Mouse (Mus musculus): ENCODE measurements around the gene Tubb1. TPM values are rescaled to one million over a fixed set of nuclear protein-coding genes. Genes with fewer than 3 reads are reported as not detected.
A peak's percentile ranks its signal among the peaks of the same experiment; 100 is the strongest.

The Tubb1 gene
- polyA plus RNA-seq, 1 experiment from 2014 or later, result 1.4 TPM

GRCm38 (mm10) chr2:174453681-174454080 lies 3.2 kb downstream of the Tubb1 start:
- Histone ChIP-seq H3K27me3 (ENCODE audit: control insufficient read depth, insufficient read depth, low read length) (no peaks in the 10 kb centered on the region), H3K36me3 (ENCODE audit: control insufficient read depth, insufficient read depth, low read length) (no peaks in the 10 kb centered on the region), H3K9ac (ENCODE audit: low read length) (no peak overlapping the region), H3K27ac (ENCODE audit: low read length) (no peak overlapping the region), H3K4me2 (ENCODE audit: low read depth, low read length) (no peak overlapping the region), H3K4me3 (replicated peaks; ENCODE audit: low read length) (no peak overlapping the region), H3K4me1 (ENCODE audit: control insufficient read depth, insufficient read depth, low read length) (no peaks in the 10 kb centered on the region), H3K9me3 (replicated peaks; ENCODE audit: control insufficient read depth, low read length) (no peaks in the 10 kb centered on the region)
- no peak for ATAC-seq (ENCODE audit: insufficient read depth, low FRiP score)
- whole genome bisulfite sequencing, result 65% methylated on average over 7 of the region's 7 CpGs

- H3K4me2 ChIP-seq (ENCODE audit: low read depth, low read length), result no peak overlapping the region
- H3K4me1 ChIP-seq (ENCODE audit: control insufficient read depth, insufficient read depth, low read length), result peaks cover 9% of the 10 kb centered on the region
- H3K9me3 ChIP-seq (replicated peaks; ENCODE audit: control insufficient read depth, low read length), result no peaks in the 10 kb centered on the region
- no peak overlapping the region for H3K9ac ChIP-seq (ENCODE audit: low read length)
- no peaks in the 10 kb centered on the region for H3K27me3 ChIP-seq (ENCODE audit: control insufficient read depth, insufficient read depth, low read length)
- peaks cover 11% of the 10 kb centered on the region; the same call in 1 of the 2 replicates for H3K36me3 ChIP-seq (ENCODE audit: control insufficient read depth, insufficient read depth, low read length)
- no peak overlapping the region for H3K4me3 ChIP-seq (replicated peaks; ENCODE audit: low read length)
- H3K27ac ChIP-seq (ENCODE audit: low read length), result no peak overlapping the region
- 55% methylated on average over 2 of the region's 2 CpGs for WGBS
- no peak for ATAC-seq (ENCODE audit: insufficient read depth, low FRiP score)
Measured at GRCm38 (mm10) chr2:174459365-174459764, 8.9 kb downstream of the Tubb1 start.

- H3K36me3 ChIP-seq (ENCODE audit: control insufficient read depth, insufficient read depth, low read length), result peaks cover 11% of the 10 kb centered on the region; the same call in 1 of the 2 replicates
- H3K27me3 ChIP-seq (ENCODE audit: control insufficient read depth, insufficient read depth, low read length), result no peaks in the 10 kb centered on the region
- H3K27ac ChIP-seq (ENCODE audit: low read length), result peak overlapping the region; percentile 82
- H3K9ac ChIP-seq (ENCODE audit: low read length), result peak overlapping the region; percentile 86
- H3K4me3 ChIP-seq (replicated peaks; ENCODE audit: low read length), result peak overlapping the region; percentile 79
- peaks cover 9% of the 10 kb centered on the region for H3K4me1 ChIP-seq (ENCODE audit: control insufficient read depth, insufficient read depth, low read length)
- 29% methylated on average over 10 of the region's 10 CpGs for WGBS
- H3K4me2 ChIP-seq (ENCODE audit: low read depth, low read length), result peak overlapping the region; percentile 100
- peak; percentile 31; the same call in 1 of the 2 replicates for ATAC-seq (ENCODE audit: insufficient read depth, low FRiP score)
- H3K9me3 ChIP-seq (replicated peaks; ENCODE audit: control insufficient read depth, low read length), result no peaks in the 10 kb centered on the region
Measured at GRCm38 (mm10) chr2:174463370-174463769, 12.9 kb downstream of the Tubb1 start.

GRCm38 (mm10) chr2:174463789-174464523 lies 13.5 kb downstream of the Tubb1 start, which contains the start of gene Atp5e:
Gene Atp5e (minus strand): TSS chr2:174464105.
- WGBS, result 2% methylated on average over 48 of the region's 48 CpGs
- peak within 1 kb of the TSS; percentile 100 for H3K4me2 ChIP-seq (ENCODE audit: low read depth, low read length)
- ATAC-seq (ENCODE audit: insufficient read depth, low FRiP score), result peak; percentile 99
- H3K9ac ChIP-seq (ENCODE audit: low read length), result peak within 1 kb of the TSS; percentile 86
- H3K36me3 ChIP-seq (ENCODE audit: control insufficient read depth, insufficient read depth, low read length), result peaks cover 11% of the 10 kb centered on the region; the same call in 1 of the 2 replicates
- peak within 1 kb of the TSS; percentile 82 for H3K27ac ChIP-seq (ENCODE audit: low read length)
- no peaks in the 10 kb centered on the region for H3K27me3 ChIP-seq (ENCODE audit: control insufficient read depth, insufficient read depth, low read length)
- no peaks in the 10 kb centered on the region for H3K9me3 ChIP-seq (replicated peaks; ENCODE audit: control insufficient read depth, low read length)
- peaks cover 9% of the 10 kb centered on the region for H3K4me1 ChIP-seq (ENCODE audit: control insufficient read depth, insufficient read depth, low read length)
- peak within 1 kb of the TSS; percentile 79 for H3K4me3 ChIP-seq (replicated peaks; ENCODE audit: low read length)

GRCm38 (mm10) chr2:174470333-174470732 lies 19.8 kb downstream of the Tubb1 start:
- Histone ChIP-seq H3K36me3 (ENCODE audit: control insufficient read depth, insufficient read depth, low read length) (no peaks in the 10 kb centered on the region; the same call in 1 of the 2 replicates), H3K27me3 (ENCODE audit: control insufficient read depth, insufficient read depth, low read length) (no peaks in the 10 kb centered on the region), H3K4me1 (ENCODE audit: control insufficient read depth, insufficient read depth, low read length) (peaks cover 9% of the 10 kb centered on the region; the same call in 1 of the 2 replicates), H3K9ac (ENCODE audit: low read length) (no peak overlapping the region), H3K4me2 (ENCODE audit: low read depth, low read length) (no peak overlapping the region), H3K9me3 (replicated peaks; ENCODE audit: control insufficient read depth, low read length) (no peaks in the 10 kb centered on the region), H3K27ac (ENCODE audit: low read length) (no peak overlapping the region), H3K4me3 (replicated peaks; ENCODE audit: low read length) (no peak overlapping the region)
- no peak for ATAC-seq (ENCODE audit: insufficient read depth, low FRiP score)
- WGBS, result 58% methylated on average over 4 of the region's 4 CpGs

GRCm38 (mm10) chr2:174470786-174471405 lies 20.4 kb downstream of the Tubb1 start:
- Histone ChIP-seq H3K4me2 (ENCODE audit: low read depth, low read length) (peak overlapping the region; percentile 11), H3K27ac (ENCODE audit: low read length) (peak overlapping the region; percentile 4; the same call in 1 of the 2 replicates), H3K9me3 (replicated peaks; ENCODE audit: control insufficient read depth, low read length) (no peaks in the 10 kb centered on the region), H3K9ac (ENCODE audit: low read length) (no peak overlapping the region), H3K36me3 (ENCODE audit: control insufficient read depth, insufficient read depth, low read length) (no peaks in the 10 kb centered on the region; the same call in 1 of the 2 replicates), H3K4me1 (ENCODE audit: control insufficient read depth, insufficient read depth, low read length) (peaks cover 9% of the 10 kb centered on the region; the same call in 1 of the 2 replicates), H3K27me3 (ENCODE audit: control insufficient read depth, insufficient read depth, low read length) (no peaks in the 10 kb centered on the region), H3K4me3 (replicated peaks; ENCODE audit: low read length) (no peak overlapping the region)
- WGBS, result 84% methylated on average over 7 of the region's 7 CpGs
- no peak for ATAC-seq (ENCODE audit: insufficient read depth, low FRiP score)

- H3K27ac ChIP-seq (ENCODE audit: low read length), result peak overlapping the region; percentile 87
- no peaks in the 10 kb centered on the region for H3K27me3 ChIP-seq (ENCODE audit: control insufficient read depth, insufficient read depth, low read length)
- peaks cover 9% of the 10 kb centered on the region; the same call in 1 of the 2 replicates for H3K4me1 ChIP-seq (ENCODE audit: control insufficient read depth, insufficient read depth, low read length)
- peak overlapping the region; percentile 86 for H3K4me2 ChIP-seq (ENCODE audit: low read depth, low read length)
- H3K9me3 ChIP-seq (replicated peaks; ENCODE audit: control insufficient read depth, low read length), result no peaks in the 10 kb centered on the region
- H3K36me3 ChIP-seq (ENCODE audit: control insufficient read depth, insufficient read depth, low read length), result no peaks in the 10 kb centered on the region
- 7% methylated on average over 30 of the region's 30 CpGs for WGBS
- peak overlapping the region; percentile 85 for H3K4me3 ChIP-seq (replicated peaks; ENCODE audit: low read length)
- peak overlapping the region; percentile 90 for H3K9ac ChIP-seq (ENCODE audit: low read length)
- peak; percentile 9; the same call in 1 of the 2 replicates for ATAC-seq (ENCODE audit: insufficient read depth, low FRiP score)
Measured at GRCm38 (mm10) chr2:174472407-174472806, 21.9 kb downstream of the Tubb1 start.

- no peaks in the 10 kb centered on the region for H3K27me3 ChIP-seq (ENCODE audit: control insufficient read depth, insufficient read depth, low read length)
- ATAC-seq (ENCODE audit: insufficient read depth, low FRiP score), result peak; percentile 97
- H3K4me3 ChIP-seq (replicated peaks; ENCODE audit: low read length), result peak within 1 kb of the TSS; percentile 85
- under 1% methylated on average over 53 of the region's 53 CpGs for WGBS
- peak within 1 kb of the TSS; percentile 90 for H3K9ac ChIP-seq (ENCODE audit: low read length)
- H3K4me2 ChIP-seq (ENCODE audit: low read depth, low read length), result peak within 1 kb of the TSS; percentile 86
- no peaks in the 10 kb centered on the region for H3K36me3 ChIP-seq (ENCODE audit: control insufficient read depth, insufficient read depth, low read length)
- H3K27ac ChIP-seq (ENCODE audit: low read length), result peak within 1 kb of the TSS; percentile 87
- no peaks in the 10 kb centered on the region for H3K9me3 ChIP-seq (replicated peaks; ENCODE audit: control insufficient read depth, low read length)
- H3K4me1 ChIP-seq (ENCODE audit: control insufficient read depth, insufficient read depth, low read length), result peaks cover 9% of the 10 kb centered on the region; the same call in 1 of the 2 replicates
Measured at GRCm38 (mm10) chr2:174472818-174473549, 22.5 kb downstream of the Tubb1 start, which contains the start of gene Prelid3b. Gene Prelid3b (minus strand): TSS chr2:174473081.

Data from stomach, embryonic 16.5 days (tissue).